Mouse (Mus musculus) liver, embryonic 14.5 days (tissue): ENCODE results near the gene Tomt.

ENCODE experiments used
- CTCF ChIP-seq: IDR thresholded peaks from 2 replicates; pipeline ENCODE4 v1.5.1; 2016; ENCODE audit warnings: antibody characterized with exemption, low read depth, control low read depth
- EP300 ChIP-seq: IDR thresholded peaks from 2 replicates; pipeline ENCODE4 v1.6.1; 2016; ENCODE audit warnings: antibody characterized with exemption, low read depth

DNA sequence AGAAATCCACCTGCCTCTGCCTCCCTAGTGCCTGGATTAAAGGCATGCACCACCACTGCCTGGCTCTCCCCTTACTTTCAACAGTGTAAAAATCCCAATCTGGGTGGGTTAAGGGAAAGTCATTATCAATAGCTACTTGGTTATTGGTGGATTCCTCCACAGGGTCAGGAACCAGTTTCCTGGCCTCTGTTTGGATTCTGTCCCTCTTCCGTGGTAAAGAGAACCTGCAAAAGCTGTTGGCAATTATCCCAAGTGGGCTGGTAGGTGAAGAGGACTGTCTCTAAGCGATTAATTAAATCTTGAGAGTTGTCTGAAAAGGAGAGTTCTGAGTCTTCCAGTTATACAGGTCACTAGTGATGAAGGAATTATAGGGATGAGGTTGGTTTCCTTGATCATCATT lies 32.2 kb upstream of the Tomt start:
- TF ChIP-seq CTCF (no peak), EP300 (no peak)
